Mouse (Mus musculus): ENCODE measurements around the gene Rassf9. TPM values are rescaled to one million over a fixed set of nuclear protein-coding genes. Genes with fewer than 3 reads are reported as not detected.

Rassf9 gene
- polyA plus RNA-seq (2016; fragmentation: Nextera tagmentation; extraction: Ambion mirVana) = 0.33 and 1.7 TPM in 2 replicates

DNA sequence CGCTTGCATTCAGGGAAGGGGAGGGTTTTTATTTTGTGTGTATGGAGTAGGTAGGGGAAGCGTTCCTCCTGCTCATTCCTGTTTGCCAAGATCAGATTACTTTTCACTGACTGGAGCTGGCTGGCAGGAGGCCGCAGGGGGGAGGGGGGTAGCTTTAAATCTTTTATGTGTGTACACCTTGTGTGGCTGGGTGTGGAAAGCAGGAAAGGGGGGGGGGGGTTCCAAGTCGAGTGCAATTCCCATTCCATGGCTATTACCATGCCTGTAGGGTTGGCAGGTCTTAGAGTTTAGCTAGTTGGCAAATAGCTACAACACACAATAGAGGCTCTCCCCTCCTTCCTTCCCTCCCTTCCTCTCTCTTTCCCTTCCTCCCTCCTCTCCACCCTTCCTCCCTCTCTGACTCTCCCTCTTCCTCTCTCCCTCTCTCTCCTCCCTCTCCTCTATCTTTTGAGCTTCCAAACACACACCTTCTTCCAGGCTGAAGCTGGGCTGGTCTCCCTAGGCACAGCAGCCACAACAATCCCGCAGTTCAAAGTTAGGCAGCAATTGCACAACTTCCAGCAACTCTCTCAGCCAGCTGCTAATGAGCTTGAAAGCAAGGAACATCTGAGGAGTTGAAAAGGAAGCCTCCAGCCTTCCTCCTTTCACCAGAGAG is at the start of gene Rassf9:
Gene Rassf9 (plus strand): TSS at position 416 of the 655 bp plus-strand sequence.
- Histone ChIP-seq H3K4me3 (peak within 1 kb of the TSS; percentile 15; the same call in 1 of the 2 replicates), H3K27ac (peak within 1 kb of the TSS; percentile 56), H3K36me3 (no peaks in the 10 kb centered on the region), H3K4me1 (peaks cover 10% of the 10 kb centered on the region), H3K9me3 (no peaks in the 10 kb centered on the region), H3K27me3 (ENCODE audit: insufficient read depth, poor library complexity, severe bottlenecking) (no peaks in the 10 kb centered on the region)
- no peak for DNase-seq (ENCODE audit: low spot score)
- 14% methylated on average over 5 of the region's 5 CpGs for WGBS

DNA sequence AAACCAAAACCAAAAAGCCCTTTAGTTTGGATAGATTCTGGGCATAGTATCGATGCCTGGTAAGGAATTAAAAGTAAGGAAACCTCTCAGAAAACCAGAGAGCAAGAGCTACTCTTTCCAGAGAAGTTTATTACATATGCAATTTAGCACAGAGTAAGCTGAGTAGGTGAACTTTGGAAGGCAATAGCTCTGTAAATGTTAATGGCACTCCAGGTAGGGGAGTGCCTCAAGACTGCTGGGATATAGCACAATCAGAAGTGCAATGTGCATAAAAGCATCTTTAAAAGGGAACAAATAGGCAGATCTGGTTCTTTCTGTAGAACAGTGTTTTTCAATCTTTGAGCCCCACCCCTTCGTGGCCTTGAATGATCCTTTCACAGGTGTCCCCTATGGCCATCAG is 42.6 kb upstream of the Rassf9 start:
- Histone ChIP-seq H3K4me3 (no peak overlapping the region), H3K9me3 (no peaks in the 10 kb centered on the region), H3K27ac (no peak overlapping the region), H3K4me1 (no peaks in the 10 kb centered on the region), H3K36me3 (no peaks in the 10 kb centered on the region), H3K27me3 (ENCODE audit: insufficient read depth, poor library complexity, severe bottlenecking) (no peaks in the 10 kb centered on the region)
- DNase-seq (ENCODE audit: low spot score) = no peak
- 74% methylated on average over 2 of the region's 2 CpGs for WGBS

DNA sequence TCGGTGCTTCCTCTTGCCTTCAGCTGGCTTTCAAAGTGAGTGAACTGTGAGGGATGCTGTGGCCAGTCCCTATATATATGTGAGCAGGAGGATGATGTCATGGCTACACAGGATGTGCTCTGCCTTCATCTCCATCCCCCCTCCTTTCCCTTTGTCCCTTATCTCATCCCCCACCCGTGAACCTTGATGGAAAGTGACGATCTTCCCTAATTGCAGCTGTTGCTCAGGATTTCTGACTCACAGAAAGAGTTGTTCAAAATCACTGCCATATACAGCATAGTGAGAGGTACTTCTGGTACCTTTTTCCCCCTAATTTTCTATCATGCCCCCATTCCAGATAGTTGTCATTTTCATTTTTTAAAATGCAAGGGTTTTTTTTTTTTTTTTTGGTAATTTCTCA is 21.6 kb upstream of the Rassf9 start, which contains the start of gene Nts:
Gene Nts (minus strand): TSS at position 101 of the 400 bp plus-strand sequence.
- H3K27ac ChIP-seq = no peak within 1 kb of the TSS
- H3K4me1 ChIP-seq = no peaks in the 10 kb centered on the region
- WGBS = 15% methylated on average over 3 of the region's 3 CpGs

DNA sequence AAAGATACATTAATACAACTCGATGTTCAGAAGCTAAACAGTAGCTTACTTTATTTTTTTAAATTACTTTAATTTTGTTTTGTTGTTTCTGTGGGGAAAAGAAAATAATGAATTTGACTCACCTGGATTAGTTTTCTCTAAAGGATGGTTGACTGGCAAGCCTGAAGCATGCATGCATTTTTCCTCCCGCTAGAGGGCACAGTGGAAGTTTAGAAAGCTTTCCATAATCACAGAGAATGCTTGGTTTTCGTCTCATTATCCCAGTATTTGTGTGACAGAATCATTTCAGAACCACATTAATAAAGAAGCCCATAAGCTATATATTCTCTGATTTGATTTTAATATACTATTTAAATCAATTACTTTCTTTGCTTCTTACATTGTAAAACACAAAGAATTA is 20.2 kb upstream of the Rassf9 start:
- 20% methylated on average over 3 of the region's 3 CpGs for WGBS
- H3K27me3 ChIP-seq (ENCODE audit: insufficient read depth, poor library complexity, severe bottlenecking) = no peaks in the 10 kb centered on the region

More for the DNA sequence above, 21.6 kb upstream of the Rassf9 start, which contains the start of gene Nts:
- Histone ChIP-seq H3K27me3 (ENCODE audit: insufficient read depth, poor library complexity, severe bottlenecking) (no peaks in the 10 kb centered on the region), H3K36me3 (no peaks in the 10 kb centered on the region), H3K9me3 (no peaks in the 10 kb centered on the region), H3K4me3 (no peak within 1 kb of the TSS)
- no peak for DNase-seq (ENCODE audit: low spot score)

DNA sequence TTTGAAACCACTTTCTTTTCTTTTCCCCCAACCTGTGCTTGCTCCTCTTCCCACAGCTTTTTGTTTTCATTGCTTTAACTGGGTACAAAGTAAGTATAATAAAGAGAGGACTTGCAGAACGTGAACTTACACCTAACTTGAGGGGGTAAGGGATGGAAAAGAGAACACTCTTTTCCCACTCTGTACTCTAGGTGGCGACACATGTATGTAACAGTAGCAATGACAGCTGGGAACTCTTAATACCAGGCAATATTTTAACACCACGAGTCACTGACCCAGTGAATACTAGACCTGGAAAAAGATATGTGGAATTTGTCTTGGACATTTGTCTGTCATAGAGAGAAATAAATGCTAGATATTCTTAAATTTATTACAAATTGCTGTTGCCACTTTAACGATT is 13.3 kb upstream of the Rassf9 start:
- Histone ChIP-seq H3K9me3 (no peaks in the 10 kb centered on the region), H3K27ac (no peak overlapping the region), H3K4me1 (no peaks in the 10 kb centered on the region), H3K27me3 (ENCODE audit: insufficient read depth, poor library complexity, severe bottlenecking) (no peaks in the 10 kb centered on the region), H3K4me3 (no peak overlapping the region), H3K36me3 (no peaks in the 10 kb centered on the region)
- DNase-seq (ENCODE audit: low spot score) = no peak
- 29% methylated on average over 4 of the region's 4 CpGs for WGBS

More for the DNA sequence above, 20.2 kb upstream of the Rassf9 start:
- no peaks in the 10 kb centered on the region for H3K36me3 ChIP-seq
- no peaks in the 10 kb centered on the region for H3K9me3 ChIP-seq
- H3K4me3 ChIP-seq = no peak overlapping the region
- H3K27ac ChIP-seq = no peak overlapping the region
- H3K4me1 ChIP-seq = no peaks in the 10 kb centered on the region
- no peak for DNase-seq (ENCODE audit: low spot score)

DNA sequence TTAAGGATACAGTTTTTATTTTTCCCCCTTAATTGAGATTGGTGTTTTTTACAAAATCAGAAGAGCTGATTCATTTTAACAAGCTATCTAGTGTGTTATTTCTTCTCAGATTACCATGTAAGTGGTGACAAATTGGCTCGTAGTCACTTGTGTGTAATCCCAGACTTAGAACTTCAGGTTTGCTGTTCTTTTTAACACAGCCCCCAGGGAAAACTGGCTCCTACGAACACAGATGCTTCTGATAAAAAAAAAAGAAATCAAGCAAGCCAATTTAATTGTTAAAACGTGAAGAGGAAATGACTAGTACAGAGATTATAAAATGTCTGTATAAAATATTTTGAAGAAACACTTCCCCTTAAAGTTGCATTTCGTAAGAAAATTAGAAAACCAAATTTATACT is 4.6 kb upstream of the Rassf9 start:
- Histone ChIP-seq H3K4me3 (no peak overlapping the region), H3K4me1 (peaks cover 10% of the 10 kb centered on the region), H3K27me3 (ENCODE audit: insufficient read depth, poor library complexity, severe bottlenecking) (no peaks in the 10 kb centered on the region), H3K36me3 (no peaks in the 10 kb centered on the region), H3K9me3 (no peaks in the 10 kb centered on the region), H3K27ac (no peak overlapping the region)
- WGBS = 63% methylated on average over 4 of the region's 4 CpGs
- DNase-seq (ENCODE audit: low spot score) = no peak

DNA sequence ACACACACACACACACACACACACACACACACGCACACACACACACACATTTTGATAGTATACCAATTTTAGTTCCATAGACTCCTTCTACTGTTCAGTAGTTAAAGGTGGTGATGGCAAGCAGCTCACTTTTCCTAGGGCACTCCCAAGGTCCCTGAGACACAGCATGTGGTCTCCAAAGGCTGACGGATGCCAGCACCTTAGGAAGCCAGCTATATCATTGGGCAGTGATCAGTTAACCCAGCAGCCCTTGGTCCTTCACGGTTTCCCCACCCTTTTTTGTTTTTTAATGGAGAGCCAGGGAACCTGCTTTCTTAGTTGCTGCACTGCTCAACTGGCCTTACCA is 588 bp upstream of the Rassf9 start:
- Histone ChIP-seq H3K4me3 (0 out of 2 replicates have a peak overlapping the region, but pooled peaks have one; percentile 15), H3K36me3 (no peaks in the 10 kb centered on the region), H3K27me3 (ENCODE audit: insufficient read depth, poor library complexity, severe bottlenecking) (no peaks in the 10 kb centered on the region), H3K4me1 (peaks cover 10% of the 10 kb centered on the region), H3K27ac (0 out of 2 replicates have a peak overlapping the region, but pooled peaks have one; percentile 22), H3K9me3 (no peaks in the 10 kb centered on the region)
- DNase-seq (ENCODE audit: low spot score) = peak; percentile 74
- 34% methylated on average over 3 of the region's 3 CpGs for WGBS

DNA sequence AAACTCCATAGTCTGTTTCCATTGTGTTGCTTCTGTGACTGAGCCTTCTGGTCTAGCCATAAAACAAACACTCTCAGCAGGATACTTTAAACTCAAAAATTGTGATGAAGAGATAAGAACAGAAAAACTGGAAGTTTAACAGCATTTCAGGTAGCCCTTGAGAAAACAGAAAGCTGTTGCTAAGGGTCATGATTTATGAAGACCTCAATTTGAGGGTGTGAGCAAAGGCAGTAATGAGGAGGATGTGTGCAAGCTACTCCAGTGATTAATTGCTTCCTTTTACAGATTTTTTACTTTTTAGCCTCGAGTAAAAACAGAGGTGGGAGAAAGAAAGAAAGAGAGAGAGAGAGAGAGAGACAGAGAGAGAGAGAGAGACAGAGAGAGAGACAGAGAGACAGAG is 2.1 kb downstream of the Rassf9 start:
- no peaks in the 10 kb centered on the region for H3K27me3 ChIP-seq (ENCODE audit: insufficient read depth, poor library complexity, severe bottlenecking)
- WGBS = 38% methylated on average over 1 of the region's 1 CpGs
- no peak overlapping the region for H3K27ac ChIP-seq
- no peaks in the 10 kb centered on the region for H3K36me3 ChIP-seq
- no peak for DNase-seq (ENCODE audit: low spot score)
- H3K4me1 ChIP-seq = peaks cover 10% of the 10 kb centered on the region
- H3K9me3 ChIP-seq = no peaks in the 10 kb centered on the region
- H3K4me3 ChIP-seq = no peak overlapping the region

DNA sequence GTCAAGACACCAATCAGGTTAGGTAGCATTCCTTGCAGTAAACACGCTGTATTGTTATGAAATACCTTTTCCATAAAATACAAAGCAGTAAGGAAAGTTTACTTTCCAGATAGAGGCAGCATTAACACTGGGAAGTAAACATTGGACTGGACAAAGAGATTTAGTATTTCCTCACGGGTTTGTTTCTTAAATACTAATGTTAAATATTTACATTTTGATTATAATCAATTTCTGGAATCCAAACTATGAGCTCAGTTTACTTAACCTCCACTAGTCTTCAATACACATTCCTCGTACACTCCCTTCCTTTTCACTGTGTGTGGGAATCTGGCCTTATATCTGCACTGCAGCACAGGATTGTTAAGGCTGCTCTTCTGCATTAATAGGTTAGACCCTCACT is 15.9 kb downstream of the Rassf9 start:
- Histone ChIP-seq H3K4me3 (no peak overlapping the region), H3K27me3 (ENCODE audit: insufficient read depth, poor library complexity, severe bottlenecking) (no peaks in the 10 kb centered on the region), H3K36me3 (no peaks in the 10 kb centered on the region), H3K27ac (no peak overlapping the region), H3K4me1 (no peaks in the 10 kb centered on the region), H3K9me3 (no peaks in the 10 kb centered on the region)
- no peak for DNase-seq (ENCODE audit: low spot score)
- WGBS = 71% methylated on average over 3 of the region's 3 CpGs

DNA sequence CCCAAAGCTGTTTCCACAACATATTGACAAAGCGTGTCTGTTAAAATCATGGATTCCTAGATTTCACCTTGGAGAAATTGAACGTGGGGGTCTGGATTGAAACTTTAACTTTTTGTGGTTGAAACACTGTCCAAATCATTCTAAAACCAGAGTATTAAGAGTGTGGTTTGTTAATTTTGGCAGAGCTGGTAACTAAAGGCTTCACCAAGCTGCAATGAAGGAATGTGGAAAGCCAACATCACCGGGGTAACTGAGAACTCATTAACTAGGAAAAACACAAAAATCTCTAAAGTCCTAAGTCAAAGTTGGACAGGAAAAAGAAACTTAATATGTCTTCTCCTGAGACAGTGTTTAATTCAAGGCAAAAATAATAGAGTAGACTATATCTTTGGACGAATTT is 41.9 kb downstream of the Rassf9 start:
- no peak for DNase-seq (ENCODE audit: low spot score)
- H3K4me1 ChIP-seq = no peaks in the 10 kb centered on the region
- WGBS = 71% methylated on average over 4 of the region's 4 CpGs

DNA sequence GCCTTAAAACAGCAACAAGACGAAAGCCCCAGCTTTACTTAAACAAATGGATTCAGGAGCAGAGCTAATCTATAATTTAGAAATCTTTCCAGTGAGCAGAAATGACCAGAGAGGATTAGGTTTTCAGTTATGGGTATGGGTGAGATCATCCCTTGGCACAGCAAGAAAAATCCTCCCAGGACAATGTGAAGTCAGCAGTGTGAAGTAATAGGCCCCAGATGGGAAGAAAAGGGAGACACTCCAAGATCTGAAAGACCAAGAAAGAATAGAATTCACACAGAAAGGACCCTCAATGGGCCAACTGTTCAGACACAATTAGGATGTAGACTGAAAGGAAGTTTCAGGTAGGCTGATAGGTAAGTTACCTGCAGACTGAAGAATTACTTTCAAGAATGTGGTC is 50.5 kb downstream of the Rassf9 start:
- no peak overlapping the region for H3K4me3 ChIP-seq
- H3K9me3 ChIP-seq = no peaks in the 10 kb centered on the region
- H3K36me3 ChIP-seq = no peaks in the 10 kb centered on the region
- no peaks in the 10 kb centered on the region for H3K4me1 ChIP-seq
- no peaks in the 10 kb centered on the region for H3K27me3 ChIP-seq (ENCODE audit: insufficient read depth, poor library complexity, severe bottlenecking)
- 75% methylated on average over 1 of the region's 1 CpGs for WGBS
- no peak for DNase-seq (ENCODE audit: low spot score)
- H3K27ac ChIP-seq = no peak overlapping the region

More for the DNA sequence above, 41.9 kb downstream of the Rassf9 start:
- H3K9me3 ChIP-seq = no peaks in the 10 kb centered on the region
- no peaks in the 10 kb centered on the region for H3K36me3 ChIP-seq
- H3K27ac ChIP-seq = no peak overlapping the region
- H3K4me3 ChIP-seq = no peak overlapping the region
- no peaks in the 10 kb centered on the region for H3K27me3 ChIP-seq (ENCODE audit: insufficient read depth, poor library complexity, severe bottlenecking)

DNA sequence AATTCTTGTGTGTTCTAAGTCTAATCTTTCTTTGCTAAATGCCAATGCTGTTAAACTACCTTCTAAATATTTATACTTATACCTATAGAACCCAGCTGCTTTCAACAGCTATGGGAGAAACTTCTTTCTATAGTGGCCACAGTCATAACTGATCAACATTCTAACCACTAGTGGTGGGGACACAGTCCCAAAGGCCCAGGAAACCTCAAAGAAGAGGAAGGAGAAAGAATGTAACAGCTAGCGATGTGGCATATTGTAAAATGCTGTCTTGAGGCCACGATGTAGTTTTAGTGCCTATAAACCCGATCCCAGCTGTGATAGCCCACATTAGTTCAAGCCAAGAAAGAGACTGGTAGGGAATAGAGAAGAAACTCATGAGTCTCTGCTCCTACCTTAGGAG is 65.9 kb downstream of the Rassf9 start:
- no peak for DNase-seq (ENCODE audit: low spot score)

DNA sequence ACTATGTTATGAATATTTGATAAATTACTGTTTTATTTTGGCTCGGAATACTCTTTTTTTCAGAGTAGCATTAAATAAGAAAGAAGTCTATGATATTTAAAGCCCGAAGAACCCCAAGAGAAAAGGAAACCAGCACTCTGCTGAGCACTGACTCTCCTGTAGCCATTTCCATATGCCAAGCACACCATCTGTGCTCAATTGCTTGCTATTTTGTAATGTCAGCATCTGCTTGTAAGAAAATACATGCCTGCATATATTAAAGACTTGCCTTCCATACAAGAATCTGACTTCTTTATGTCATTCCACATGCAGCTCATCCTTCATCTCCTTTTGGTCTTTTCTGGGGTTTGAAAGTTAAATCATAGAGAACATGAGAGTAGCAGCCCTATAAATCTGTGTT is 82.3 kb downstream of the Rassf9 start:
- Histone ChIP-seq H3K27me3 (ENCODE audit: insufficient read depth, poor library complexity, severe bottlenecking) (no peaks in the 10 kb centered on the region), H3K4me3 (no peak overlapping the region), H3K4me1 (no peaks in the 10 kb centered on the region), H3K27ac (no peak overlapping the region), H3K36me3 (no peaks in the 10 kb centered on the region), H3K9me3 (no peaks in the 10 kb centered on the region)
- DNase-seq (ENCODE audit: low spot score) = no peak
- WGBS = 84% methylated on average over 2 of the region's 2 CpGs

More for the DNA sequence above, 65.9 kb downstream of the Rassf9 start:
- Histone ChIP-seq H3K4me1 (no peaks in the 10 kb centered on the region), H3K36me3 (no peaks in the 10 kb centered on the region), H3K9me3 (no peaks in the 10 kb centered on the region), H3K27ac (no peak overlapping the region), H3K4me3 (no peak overlapping the region), H3K27me3 (ENCODE audit: insufficient read depth, poor library complexity, severe bottlenecking) (no peaks in the 10 kb centered on the region)
- WGBS = 87% methylated on average over 3 of the region's 3 CpGs

All from heart, embryonic 10.5 days (tissue).